Mouse (Mus musculus): Measurements from ENCODE around the gene Sh2d2a. TPM values are rescaled to one million over a fixed set of nuclear protein-coding genes. Genes with fewer than 3 reads are reported as not detected.
"Not testable (repeated sequence)": the region's sequence is repeated elsewhere in the genome, so short reads cannot be mapped to it uniquely, and the experiment has no call there.

The Sh2d2a gene
- polyA plus RNA-seq (2015; fragmentation: Nextera tagmentation; extraction: Ambion mirVana) = not detected in 2 replicates

GRCm38 (mm10) chr3:87846650-87847110 lies at the start of gene Sh2d2a:
Gene Sh2d2a (plus strand): TSS chr3:87846755.
- Histone ChIP-seq H3K4me1 (no peaks in the 10 kb centered on the region), H3K36me3 (replicated peaks) (no peaks in the 10 kb centered on the region), H3K9me3 (no peaks in the 10 kb centered on the region), H3K9ac (no peak within 1 kb of the TSS), H3K27ac (no peak within 1 kb of the TSS), H3K27me3 (replicated peaks) (no peaks in the 10 kb centered on the region), H3K4me3 (no peak within 1 kb of the TSS), H3K4me2 (no peak within 1 kb of the TSS)
- no peak for ATAC-seq (replicated peaks)
- WGBS = 81% methylated on average over 7 of the region's 7 CpGs

GRCm38 (mm10) chr3:87801681-87802080 lies 44.9 kb upstream of the Sh2d2a start:
- 63% methylated on average over 5 of the region's 5 CpGs for WGBS
- H3K4me1 ChIP-seq = peaks cover 18% of the 10 kb centered on the region
- H3K4me2 ChIP-seq = no peak overlapping the region
- H3K27me3 ChIP-seq (replicated peaks) = peaks cover 63% of the 10 kb centered on the region
- H3K36me3 ChIP-seq (replicated peaks) = no peaks in the 10 kb centered on the region
- H3K4me3 ChIP-seq = no peak overlapping the region
- no peaks in the 10 kb centered on the region for H3K9me3 ChIP-seq
- no peak for ATAC-seq (replicated peaks)
- no peak overlapping the region for H3K27ac ChIP-seq
- H3K9ac ChIP-seq = no peak overlapping the region

GRCm38 (mm10) chr3:87804038-87804677 lies 42.4 kb upstream of the Sh2d2a start:
- H3K9ac ChIP-seq = no peak overlapping the region
- H3K4me2 ChIP-seq = peak overlapping the region; percentile 43
- no peak for ATAC-seq (replicated peaks)
- H3K27me3 ChIP-seq (replicated peaks) = peaks cover 62% of the 10 kb centered on the region
- 5% methylated on average over 26 of the region's 26 CpGs for WGBS
- no peak overlapping the region for H3K27ac ChIP-seq
- H3K9me3 ChIP-seq = no peaks in the 10 kb centered on the region
- H3K4me3 ChIP-seq = peak overlapping the region; percentile 22
- no peaks in the 10 kb centered on the region for H3K36me3 ChIP-seq (replicated peaks)
- peaks cover 8% of the 10 kb centered on the region for H3K4me1 ChIP-seq

GRCm38 (mm10) chr3:87809322-87809962 lies 37.1 kb upstream of the Sh2d2a start:
- Histone ChIP-seq H3K27me3 (replicated peaks) (peaks cover 47% of the 10 kb centered on the region), H3K9ac (no peak overlapping the region)

GRCm38 (mm10) chr3:87811297-87811696 lies 35.3 kb upstream of the Sh2d2a start:
- Histone ChIP-seq H3K4me2 (no peak overlapping the region), H3K36me3 (replicated peaks) (no peaks in the 10 kb centered on the region), H3K9ac (no peak overlapping the region), H3K27me3 (replicated peaks) (peaks cover 42% of the 10 kb centered on the region), H3K27ac (no peak overlapping the region), H3K4me3 (no peak overlapping the region), H3K9me3 (no peaks in the 10 kb centered on the region), H3K4me1 (peaks cover 9% of the 10 kb centered on the region)
- 83% methylated on average over 8 of the region's 8 CpGs for WGBS
- no peak for ATAC-seq (replicated peaks)

More at GRCm38 (mm10) chr3:87809322-87809962, 37.1 kb upstream of the Sh2d2a start:
- WGBS = 6% methylated on average over 28 of the region's 28 CpGs
- H3K4me1 ChIP-seq = peaks cover 9% of the 10 kb centered on the region
- peak overlapping the region; percentile 36 for H3K4me2 ChIP-seq
- ATAC-seq (replicated peaks) = no peak
- no peak overlapping the region for H3K27ac ChIP-seq
- H3K4me3 ChIP-seq = peak overlapping the region; percentile 13; the same call in 1 of the 2 replicates
- H3K36me3 ChIP-seq (replicated peaks) = no peaks in the 10 kb centered on the region
- H3K9me3 ChIP-seq = no peaks in the 10 kb centered on the region

GRCm38 (mm10) chr3:87812413-87812812 lies 34.1 kb upstream of the Sh2d2a start:
- Histone ChIP-seq H3K27ac (no peak overlapping the region), H3K4me3 (no peak overlapping the region), H3K27me3 (replicated peaks) (peaks cover 41% of the 10 kb centered on the region), H3K9me3 (no peaks in the 10 kb centered on the region), H3K36me3 (replicated peaks) (no peaks in the 10 kb centered on the region), H3K9ac (no peak overlapping the region), H3K4me1 (peaks cover 13% of the 10 kb centered on the region), H3K4me2 (no peak overlapping the region)
- no peak for ATAC-seq (replicated peaks)
- 82% methylated on average over 4 of the region's 4 CpGs for WGBS

- Histone ChIP-seq H3K4me1 (peaks cover 13% of the 10 kb centered on the region), H3K36me3 (replicated peaks) (no peaks in the 10 kb centered on the region), H3K4me2 (no peak overlapping the region), H3K4me3 (no peak overlapping the region), H3K9me3 (no peaks in the 10 kb centered on the region), H3K9ac (no peak overlapping the region), H3K27ac (no peak overlapping the region), H3K27me3 (replicated peaks) (peaks cover 39% of the 10 kb centered on the region)
- WGBS = 73% methylated on average over 10 of the region's 10 CpGs
- no peak for ATAC-seq (replicated peaks)
Observed at GRCm38 (mm10) chr3:87812873-87813272, 33.7 kb upstream of the Sh2d2a start.

GRCm38 (mm10) chr3:87816166-87816565 lies 30.4 kb upstream of the Sh2d2a start:
- WGBS = 66% methylated on average over 6 of the region's 6 CpGs
- Histone ChIP-seq H3K4me2 (no peak overlapping the region), H3K4me3 (no peak overlapping the region), H3K27me3 (replicated peaks) (peaks cover 6% of the 10 kb centered on the region), H3K4me1 (peaks cover 4% of the 10 kb centered on the region), H3K27ac (no peak overlapping the region), H3K9me3 (no peaks in the 10 kb centered on the region), H3K36me3 (replicated peaks) (no peaks in the 10 kb centered on the region), H3K9ac (no peak overlapping the region)
- ATAC-seq (replicated peaks) = no peak

GRCm38 (mm10) chr3:87816646-87817093 lies 29.9 kb upstream of the Sh2d2a start:
- peak; percentile 76; the same call in 1 of the 2 replicates for ATAC-seq (replicated peaks)
- H3K27ac ChIP-seq = no peak overlapping the region
- no peaks in the 10 kb centered on the region for H3K36me3 ChIP-seq (replicated peaks)
- no peak overlapping the region for H3K4me3 ChIP-seq
- peak overlapping the region; percentile 6; the same call in 1 of the 2 replicates for H3K4me2 ChIP-seq
- WGBS = 6% methylated on average over 12 of the region's 12 CpGs
- peaks cover 4% of the 10 kb centered on the region; the same call in 1 of the 2 replicates for H3K27me3 ChIP-seq (replicated peaks)
- H3K4me1 ChIP-seq = peaks cover 4% of the 10 kb centered on the region
- H3K9me3 ChIP-seq = no peaks in the 10 kb centered on the region
- H3K9ac ChIP-seq = no peak overlapping the region

GRCm38 (mm10) chr3:87818226-87818625 lies 28.3 kb upstream of the Sh2d2a start:
- Histone ChIP-seq H3K9me3 (no peaks in the 10 kb centered on the region), H3K27ac (no peak overlapping the region), H3K36me3 (replicated peaks) (no peaks in the 10 kb centered on the region), H3K9ac (no peak overlapping the region), H3K4me2 (no peak overlapping the region), H3K4me3 (no peak overlapping the region), H3K4me1 (peaks cover 4% of the 10 kb centered on the region), H3K27me3 (replicated peaks) (0 out of 2 replicates have a peak, but pooled peaks cover 4% of the 10 kb centered on the region)
- ATAC-seq (replicated peaks) = 0 out of 2 replicates have a peak, but pooled peaks have one; percentile 39
- WGBS = 50% methylated on average over 12 of the region's 12 CpGs

- H3K27ac ChIP-seq; H3K36me3 ChIP-seq (replicated peaks); ATAC-seq (replicated peaks); H3K4me1 ChIP-seq; H3K4me3 ChIP-seq; H3K9ac ChIP-seq; H3K4me2 ChIP-seq; H3K9me3 ChIP-seq; H3K27me3 ChIP-seq (replicated peaks): not testable (repeated sequence)
- 86% methylated on average over 1 of the region's 1 CpGs for WGBS
Observed at GRCm38 (mm10) chr3:87824206-87824605, 22.3 kb upstream of the Sh2d2a start, which contains the start of gene Pear1. Gene Pear1 (minus strand): TSS chr3:87824306.

GRCm38 (mm10) chr3:87828435-87828834 lies 18.1 kb upstream of the Sh2d2a start:
- H3K4me1 ChIP-seq = no peaks in the 10 kb centered on the region
- H3K36me3 ChIP-seq (replicated peaks) = no peaks in the 10 kb centered on the region
- no peak overlapping the region for H3K9ac ChIP-seq
- no peak overlapping the region for H3K4me3 ChIP-seq
- H3K4me2 ChIP-seq = no peak overlapping the region
- no peak overlapping the region for H3K27ac ChIP-seq
- no peaks in the 10 kb centered on the region for H3K27me3 ChIP-seq (replicated peaks)
- 63% methylated on average over 4 of the region's 4 CpGs for WGBS
- H3K9me3 ChIP-seq = no peaks in the 10 kb centered on the region
- ATAC-seq (replicated peaks) = no peak
